Mouse (Mus musculus): Measurements from ENCODE around the gene Tas2r135. TPM values are rescaled to one million over a fixed set of nuclear protein-coding genes. Genes with fewer than 3 reads are reported as not detected.

The Tas2r135 gene
- total and polyA plus RNA-seq, 3 experiments: 0.27 TPM; not detected in 2

DNA sequence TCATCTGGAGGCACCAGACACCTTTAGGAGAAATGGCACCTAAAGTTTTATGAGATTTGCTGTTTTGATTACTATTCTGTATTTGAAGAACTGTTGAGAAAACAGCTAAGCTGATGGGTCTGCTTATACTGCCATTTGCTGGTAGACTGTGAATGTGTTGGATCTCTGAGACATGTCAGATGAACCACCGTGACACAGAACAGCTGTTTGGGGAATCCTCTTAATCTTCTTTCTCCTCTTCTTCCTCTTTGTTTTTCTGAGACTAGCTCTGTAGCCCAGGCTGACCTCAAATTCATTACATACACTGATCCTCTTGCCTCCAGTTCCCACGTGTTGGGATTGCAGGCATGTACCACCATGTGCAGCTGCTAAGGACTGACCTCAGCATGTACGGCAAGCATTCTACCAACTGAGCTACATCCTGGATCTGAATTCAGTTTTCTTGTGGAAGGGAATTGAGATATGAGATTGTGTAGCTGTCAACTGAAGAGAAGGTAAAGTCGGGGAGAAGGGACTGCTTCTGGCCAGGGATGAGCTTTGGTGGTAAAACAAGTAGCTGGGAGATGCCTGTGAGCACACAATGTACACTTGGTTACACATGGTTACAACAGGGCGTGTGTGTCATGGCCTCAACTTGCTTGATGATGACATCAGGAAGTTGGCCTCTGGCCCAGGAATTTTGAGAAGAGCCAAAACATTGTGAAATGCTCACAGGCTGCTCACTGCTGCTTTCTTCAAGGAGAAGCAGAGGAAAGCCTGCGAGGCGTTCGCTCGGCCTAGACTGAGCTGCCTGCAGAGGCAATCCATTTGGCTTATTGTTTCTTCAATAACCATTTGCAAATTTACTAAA is 9.0 kb upstream of the Tas2r135 start:
- intact Hi-C loops (cut with DNase I): no loop called here

DNA sequence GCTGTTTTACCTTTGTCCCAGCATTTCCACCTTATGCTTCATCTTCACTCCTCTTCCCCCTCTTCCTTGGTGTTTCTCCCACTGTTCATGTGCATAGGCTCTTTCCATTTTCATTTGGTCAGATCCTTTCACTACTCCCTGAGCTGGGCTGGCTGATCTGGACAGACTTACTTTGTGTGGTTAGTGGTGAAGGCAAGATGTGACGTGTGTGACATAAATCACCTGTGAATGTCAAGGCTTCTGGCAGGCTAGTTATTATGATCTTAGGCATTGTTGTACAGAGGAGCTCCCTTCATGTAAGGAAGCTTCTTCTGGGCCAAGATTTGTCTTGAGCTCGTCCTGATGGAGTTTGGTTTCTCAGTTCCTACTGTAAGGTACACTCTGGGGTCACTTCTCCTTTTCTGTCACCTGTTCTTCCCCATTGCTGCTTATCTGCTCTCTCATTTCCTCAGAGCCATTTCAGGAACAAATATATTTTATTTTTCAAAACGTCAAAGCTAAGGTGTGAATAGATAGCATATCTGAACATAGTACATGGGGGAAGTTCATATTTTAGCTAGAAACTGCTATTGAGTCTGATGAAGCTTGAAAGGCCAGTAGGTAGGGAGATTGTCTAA is 8.1 kb upstream of the Tas2r135 start:
- Histone ChIP-seq H3K27ac (peak overlapping the region; percentile 15), H3K9ac (ENCODE audit: low read depth, low read length) (peak overlapping the region; percentile 33; the same call in 1 of the 2 replicates), H3K4me3 (no peak overlapping the region), H3K4me1 (ENCODE audit: control insufficient read depth, insufficient read depth, low read length) (peaks cover 12% of the 10 kb centered on the region), H3K36me3 (ENCODE audit: control insufficient read depth, insufficient read depth, low read length) (peaks cover 3% of the 10 kb centered on the region; the same call in 1 of the 2 replicates), H3K27me3 (ENCODE audit: control insufficient read depth, insufficient read depth, low read length) (no peaks in the 10 kb centered on the region), H3K79me2 (replicated peaks; ENCODE audit: control insufficient read depth, insufficient read depth, low read length) (no peaks in the 10 kb centered on the region)
- no peak for DNase-seq
- TF ChIP-seq CTCF (IDR thresholded peaks at IDR 0.05) (no peak), POLR2A (IDR thresholded peaks at IDR 0.05; ENCODE audit: insufficient read depth, low read depth, low read length) (no peak), EP300 (IDR thresholded peaks at IDR 0.05; ENCODE audit: insufficient read depth, low read depth, low read length) (no peak)
- WGBS: 51% methylated on average over 3 of the region's 3 CpGs
- intact Hi-C loops (cut with DNase I): no loop called here

More for the DNA sequence above, 9.0 kb upstream of the Tas2r135 start:
- Histone ChIP-seq H3K27me3 (ENCODE audit: control insufficient read depth, insufficient read depth, low read length) (no peaks in the 10 kb centered on the region), H3K4me3 (no peak overlapping the region), H3K4me1 (ENCODE audit: control insufficient read depth, insufficient read depth, low read length) (peaks cover 14% of the 10 kb centered on the region), H3K36me3 (ENCODE audit: control insufficient read depth, insufficient read depth, low read length) (peaks cover 3% of the 10 kb centered on the region; the same call in 1 of the 2 replicates), H3K27ac (peak overlapping the region; percentile 66), H3K9ac (ENCODE audit: low read depth, low read length) (0 out of 2 replicates have a peak overlapping the region, but pooled peaks have one; percentile 45), H3K79me2 (replicated peaks; ENCODE audit: control insufficient read depth, insufficient read depth, low read length) (no peaks in the 10 kb centered on the region)
- peak; percentile 89 to 92 for DNase-seq
- peak; percentile 42; the same call in 1 of the 2 replicates for TF ChIP-seq POLR2A (IDR thresholded peaks at IDR 0.05; ENCODE audit: insufficient read depth, low read depth, low read length)
- TF ChIP-seq EP300 (IDR thresholded peaks at IDR 0.05; ENCODE audit: insufficient read depth, low read depth, low read length): peak; percentile 33; the same call in 1 of the 2 replicates
- no peak for TF ChIP-seq CTCF (IDR thresholded peaks at IDR 0.05)
- 30% methylated on average over 9 of the region's 9 CpGs for WGBS

DNA sequence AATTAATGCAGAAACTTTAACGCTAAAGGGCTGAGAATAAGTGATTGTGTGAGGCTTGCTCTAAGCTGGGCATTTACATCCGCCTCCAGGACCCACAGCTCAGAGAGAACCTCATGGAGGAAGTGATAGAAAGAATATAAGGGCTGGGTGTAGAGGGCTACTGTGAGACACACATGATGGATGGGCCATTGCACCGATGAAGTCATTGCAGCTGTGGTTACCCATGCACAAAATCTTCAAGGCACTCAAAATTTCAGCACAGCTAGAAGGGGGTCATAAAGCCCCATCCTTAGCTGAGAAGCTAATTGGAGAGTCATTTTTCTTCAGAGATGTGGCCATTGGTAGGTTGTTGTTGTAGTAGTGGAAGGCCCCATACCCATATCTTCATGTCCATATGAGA is 6.9 kb upstream of the Tas2r135 start:
- DNase-seq: no peak
- H3K9ac ChIP-seq (ENCODE audit: low read depth, low read length): no peak overlapping the region
- no peak for TF ChIP-seq EP300 (IDR thresholded peaks at IDR 0.05; ENCODE audit: insufficient read depth, low read depth, low read length)
- no peak for TF ChIP-seq CTCF (IDR thresholded peaks at IDR 0.05)
- intact Hi-C loops (cut with DNase I): no loop called here
- H3K27ac ChIP-seq: no peak overlapping the region
- no peak overlapping the region for H3K4me3 ChIP-seq
- peaks cover 10% of the 10 kb centered on the region for H3K4me1 ChIP-seq (ENCODE audit: control insufficient read depth, insufficient read depth, low read length)
- 92% methylated on average over 3 of the region's 3 CpGs for WGBS
- H3K79me2 ChIP-seq (replicated peaks; ENCODE audit: control insufficient read depth, insufficient read depth, low read length): no peaks in the 10 kb centered on the region
- no peaks in the 10 kb centered on the region for H3K27me3 ChIP-seq (ENCODE audit: control insufficient read depth, insufficient read depth, low read length)
- H3K36me3 ChIP-seq (ENCODE audit: control insufficient read depth, insufficient read depth, low read length): peaks cover 3% of the 10 kb centered on the region; the same call in 1 of the 2 replicates

DNA sequence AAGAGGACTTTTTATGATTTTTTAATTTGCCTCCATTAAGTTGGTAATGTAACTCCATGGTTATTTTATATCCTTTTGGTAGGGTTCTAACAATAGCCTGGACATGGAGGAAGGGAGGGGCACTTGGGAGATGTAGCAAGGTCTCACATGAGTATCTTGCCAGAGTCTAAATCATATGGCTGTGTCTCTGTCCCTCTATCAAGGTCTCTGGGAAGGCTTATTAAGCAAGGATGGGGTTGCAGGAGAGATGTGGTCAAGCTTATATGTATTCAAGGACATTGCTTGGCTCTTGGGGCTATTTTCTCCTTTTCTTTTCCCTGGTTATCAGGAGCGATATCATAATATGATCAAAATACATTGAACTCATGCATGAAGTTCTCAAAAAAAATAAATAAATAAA is 6.2 kb upstream of the Tas2r135 start:
- peaks cover 10% of the 10 kb centered on the region for H3K4me1 ChIP-seq (ENCODE audit: control insufficient read depth, insufficient read depth, low read length)
- H3K27me3 ChIP-seq (ENCODE audit: control insufficient read depth, insufficient read depth, low read length): no peaks in the 10 kb centered on the region
- no peak overlapping the region for H3K9ac ChIP-seq (ENCODE audit: low read depth, low read length)
- H3K36me3 ChIP-seq (ENCODE audit: control insufficient read depth, insufficient read depth, low read length): peaks cover 3% of the 10 kb centered on the region; the same call in 1 of the 2 replicates
- DNase-seq: no peak
- H3K27ac ChIP-seq: no peak overlapping the region
- 94% methylated on average over 1 of the region's 1 CpGs for WGBS
- no peaks in the 10 kb centered on the region for H3K79me2 ChIP-seq (replicated peaks; ENCODE audit: control insufficient read depth, insufficient read depth, low read length)
- TF ChIP-seq EP300 (IDR thresholded peaks at IDR 0.05; ENCODE audit: insufficient read depth, low read depth, low read length) (no peak), POLR2A (IDR thresholded peaks at IDR 0.05; ENCODE audit: insufficient read depth, low read depth, low read length) (no peak), CTCF (IDR thresholded peaks at IDR 0.05) (no peak)
- intact Hi-C loops (cut with DNase I): no loop called here
- no peak overlapping the region for H3K4me3 ChIP-seq

DNA sequence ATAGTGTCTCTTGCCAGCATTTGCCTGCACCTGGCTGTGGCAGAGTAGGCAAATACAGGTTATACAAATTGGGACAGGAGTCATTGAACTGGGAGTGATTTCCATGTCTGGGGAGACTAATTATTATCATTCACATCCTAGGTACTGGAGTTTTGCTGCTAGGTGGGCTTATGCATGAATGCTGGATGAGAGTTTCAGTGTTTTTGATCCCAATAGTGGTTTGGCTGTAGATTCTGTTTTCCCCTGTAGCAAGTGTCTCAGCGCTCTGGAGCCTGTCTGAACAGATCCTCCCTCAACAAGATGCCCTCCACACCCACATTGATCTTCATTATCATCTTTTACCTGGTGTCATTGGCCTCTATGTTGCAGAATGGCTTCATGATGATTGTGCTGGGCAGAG is 5.3 kb upstream of the Tas2r135 start, which contains the start of gene Tas2r143:
Tas2r143 (plus strand) TSS at position 301 of the 400 bp plus-strand sequence.
- TF ChIP-seq EP300 (IDR thresholded peaks at IDR 0.05; ENCODE audit: insufficient read depth, low read depth, low read length) (no peak), CTCF (IDR thresholded peaks at IDR 0.05) (no peak), POLR2A (IDR thresholded peaks at IDR 0.05; ENCODE audit: insufficient read depth, low read depth, low read length) (no peak)
- Histone ChIP-seq H3K27ac (no peak within 1 kb of the TSS), H3K36me3 (ENCODE audit: control insufficient read depth, insufficient read depth, low read length) (peaks cover 3% of the 10 kb centered on the region; the same call in 1 of the 2 replicates), H3K27me3 (ENCODE audit: control insufficient read depth, insufficient read depth, low read length) (no peaks in the 10 kb centered on the region), H3K4me1 (ENCODE audit: control insufficient read depth, insufficient read depth, low read length) (peaks cover 10% of the 10 kb centered on the region), H3K9ac (ENCODE audit: low read depth, low read length) (no peak within 1 kb of the TSS), H3K4me3 (no peak within 1 kb of the TSS), H3K79me2 (replicated peaks; ENCODE audit: control insufficient read depth, insufficient read depth, low read length) (no peaks in the 10 kb centered on the region)
- intact Hi-C loops (cut with DNase I): no loop called here
- no peak for DNase-seq
- WGBS: 97% methylated on average over 1 of the region's 1 CpGs
